Mouse (Mus musculus): Measurements from ENCODE around the gene Plekha8. TPM values are rescaled to one million over a fixed set of nuclear protein-coding genes. Genes with fewer than 3 reads are reported as not detected.

Gene Plekha8
- total RNA-seq, 2 experiments from 2014 or later, result 9.5 to 12.3 TPM

DNA sequence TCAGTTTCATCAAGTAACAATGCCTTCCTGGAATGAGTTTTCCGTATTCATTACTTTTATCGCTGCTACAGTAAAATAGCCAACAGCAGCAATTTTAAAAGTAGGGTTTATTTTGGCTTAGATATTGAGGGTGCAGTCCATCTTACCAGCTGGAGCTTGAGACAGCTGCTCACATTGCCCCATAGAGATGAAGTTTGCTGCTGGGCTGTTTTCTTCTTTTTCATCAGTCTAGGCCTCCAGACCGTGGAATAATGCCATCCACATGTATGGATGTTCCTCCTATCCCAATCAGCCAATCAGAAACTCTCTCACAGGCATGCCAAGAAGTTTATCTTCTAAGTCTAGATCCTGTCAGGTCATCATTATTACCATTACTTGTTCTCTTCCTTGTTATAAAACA is 45.0 kb downstream of the Plekha8 start:
- no peak for DNase-seq (ENCODE audit: low spot score in 2 of 2)

DNA sequence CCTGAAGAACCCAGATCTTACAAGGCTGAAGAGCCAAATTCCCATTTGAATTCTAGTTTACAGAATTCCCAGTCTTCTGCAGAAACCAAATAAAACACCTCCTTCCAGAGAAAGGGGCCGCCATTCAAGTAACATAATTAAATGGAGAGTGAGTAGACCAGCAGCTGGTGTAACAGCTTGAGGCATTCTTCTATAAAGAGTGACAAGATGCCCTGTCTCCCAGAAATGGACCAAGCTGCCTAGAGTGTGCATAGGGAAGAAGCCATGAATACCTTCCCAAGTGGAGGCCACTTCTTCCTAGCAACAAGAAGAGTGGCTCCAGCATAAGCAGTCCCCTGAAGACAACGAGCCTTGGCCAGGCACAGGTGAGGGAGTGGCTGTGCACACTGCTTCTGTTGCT is 47.0 kb downstream of the Plekha8 start:
- no peak for DNase-seq (ENCODE audit: low spot score in 2 of 2)

DNA sequence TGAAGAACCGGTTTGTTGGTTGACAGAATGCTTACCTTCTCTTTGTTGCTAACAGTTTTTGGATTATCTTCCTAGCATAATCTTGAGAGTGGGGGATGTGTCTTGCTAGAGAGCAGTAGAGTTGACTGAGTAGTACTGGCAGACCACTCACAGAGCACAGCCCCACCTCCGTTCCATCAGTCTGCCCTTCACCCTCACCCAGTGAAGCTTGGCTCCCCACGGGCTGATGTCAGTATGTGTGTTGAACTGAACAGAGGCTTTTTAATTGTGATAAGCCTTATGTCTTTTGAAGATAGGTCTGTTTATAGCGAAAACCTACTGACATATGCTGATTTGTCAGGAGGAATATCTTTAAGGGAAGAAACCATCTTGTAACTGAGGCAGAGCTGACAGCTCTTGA is 48.3 kb downstream of the Plekha8 start:
- DNase-seq (ENCODE audit: low spot score in 2 of 2), result no peak

DNA sequence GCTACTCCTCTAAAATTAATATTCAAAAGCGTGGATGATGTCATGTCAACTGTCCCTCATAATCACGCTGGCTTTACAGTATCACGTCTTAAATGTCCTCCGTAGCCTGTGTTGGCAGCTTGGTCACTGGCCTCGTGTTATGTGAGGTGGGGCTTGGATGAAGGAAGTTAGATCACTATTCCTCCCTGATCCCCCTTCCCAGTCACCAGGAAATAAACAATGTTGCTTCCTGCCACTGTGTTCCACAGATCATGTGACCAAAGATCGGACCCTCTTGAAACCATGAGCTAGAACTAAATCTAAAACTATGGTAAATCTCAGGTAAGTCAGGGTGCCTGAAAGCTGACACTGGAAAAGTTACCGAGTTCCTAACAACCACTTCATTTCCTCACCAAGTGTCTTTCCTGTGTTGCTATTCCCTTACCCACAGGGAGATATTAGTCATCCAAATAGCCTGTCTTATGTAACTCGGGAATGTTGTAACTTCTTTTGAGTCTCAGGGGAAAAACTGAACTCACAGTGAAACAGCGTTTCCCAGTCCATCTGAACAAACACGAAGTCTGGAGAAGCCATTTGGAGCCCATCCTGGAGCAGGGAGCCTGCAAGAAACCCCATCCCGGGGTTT is 60.7 kb downstream of the Plekha8 start:
- no peak for DNase-seq (ENCODE audit: low spot score in 2 of 2)

DNA sequence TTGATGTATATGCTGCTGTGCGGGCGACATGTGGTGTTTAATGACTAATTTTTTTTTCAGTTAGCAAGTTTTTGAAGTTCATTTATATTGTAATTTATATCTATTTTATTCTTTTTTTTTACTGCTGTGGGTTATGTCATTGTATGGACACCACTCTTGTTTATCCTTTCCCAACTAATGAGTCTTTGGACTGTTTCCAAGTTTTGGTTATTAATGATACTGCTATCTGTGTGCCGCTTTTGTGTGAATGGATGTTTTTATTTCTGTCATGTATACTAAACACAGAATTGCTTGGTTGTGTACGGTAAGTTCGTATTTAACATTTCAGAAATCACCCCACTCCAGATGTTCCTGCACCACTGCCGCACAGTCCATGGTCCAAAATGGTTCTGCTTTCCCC is 63.0 kb downstream of the Plekha8 start:
- no peak for DNase-seq (ENCODE audit: low spot score in 2 of 2)

DNA sequence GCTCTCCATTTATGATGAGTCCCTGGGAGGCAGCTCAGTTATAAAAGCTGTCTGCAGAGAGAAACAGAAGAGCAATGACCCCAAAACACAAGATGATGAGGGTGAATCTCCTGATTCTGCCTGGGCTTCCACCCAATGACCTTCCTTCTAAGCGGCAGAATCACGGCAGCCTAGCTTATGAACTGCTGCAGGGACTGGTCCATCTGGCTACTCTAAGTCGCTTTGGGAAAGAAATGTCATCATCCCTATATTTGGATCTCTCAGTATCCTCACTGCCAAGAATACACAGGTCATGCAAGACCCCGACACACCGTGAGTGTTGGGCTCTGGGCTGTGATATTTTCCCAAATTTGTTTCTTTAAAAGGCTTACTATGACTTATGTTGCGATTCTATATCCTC is 75.0 kb downstream of the Plekha8 start:
- DNase-seq (ENCODE audit: low spot score in 2 of 2), result no peak

DNA sequence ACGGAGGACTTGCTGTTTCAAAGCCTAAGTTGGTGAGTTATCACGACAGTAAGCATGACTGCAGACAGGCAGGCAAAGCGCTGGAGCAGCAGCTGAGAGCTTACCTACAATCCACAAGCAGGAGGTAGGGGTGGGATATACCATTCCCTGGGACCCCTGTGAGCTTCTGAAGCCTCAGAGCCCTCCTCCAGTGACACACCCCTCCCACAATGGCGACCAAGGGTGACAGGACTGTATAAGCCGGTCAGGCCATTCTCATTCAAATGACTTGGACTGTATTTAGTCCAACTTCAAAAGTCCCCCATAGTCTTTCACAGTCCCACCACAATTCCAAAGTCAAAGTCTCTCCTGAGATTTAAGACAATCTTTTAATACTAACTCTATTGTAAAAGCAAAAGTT is 78.0 kb downstream of the Plekha8 start:
- no peak for DNase-seq (ENCODE audit: low spot score in 2 of 2)

DNA sequence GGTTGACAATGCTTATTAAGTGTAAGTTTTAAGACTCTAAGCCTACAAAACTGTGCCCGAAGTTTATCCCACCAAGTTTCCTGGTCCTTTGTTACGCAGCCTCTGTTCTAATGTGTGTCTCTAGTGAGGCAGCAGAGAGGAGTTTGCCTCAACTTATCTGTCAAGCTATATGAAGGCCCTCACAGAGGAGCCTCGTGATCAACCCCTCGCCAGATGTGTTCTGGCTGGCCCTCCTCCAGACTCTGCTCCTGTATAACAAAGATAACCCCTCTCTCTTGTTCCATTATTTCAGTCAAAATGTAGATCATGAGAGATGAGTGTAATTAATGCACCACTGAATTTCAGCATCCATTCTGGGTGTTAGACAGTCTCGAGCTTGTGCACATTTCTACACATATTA is 84.8 kb downstream of the Plekha8 start:
- no peak for DNase-seq (ENCODE audit: low spot score in 2 of 2)

DNA sequence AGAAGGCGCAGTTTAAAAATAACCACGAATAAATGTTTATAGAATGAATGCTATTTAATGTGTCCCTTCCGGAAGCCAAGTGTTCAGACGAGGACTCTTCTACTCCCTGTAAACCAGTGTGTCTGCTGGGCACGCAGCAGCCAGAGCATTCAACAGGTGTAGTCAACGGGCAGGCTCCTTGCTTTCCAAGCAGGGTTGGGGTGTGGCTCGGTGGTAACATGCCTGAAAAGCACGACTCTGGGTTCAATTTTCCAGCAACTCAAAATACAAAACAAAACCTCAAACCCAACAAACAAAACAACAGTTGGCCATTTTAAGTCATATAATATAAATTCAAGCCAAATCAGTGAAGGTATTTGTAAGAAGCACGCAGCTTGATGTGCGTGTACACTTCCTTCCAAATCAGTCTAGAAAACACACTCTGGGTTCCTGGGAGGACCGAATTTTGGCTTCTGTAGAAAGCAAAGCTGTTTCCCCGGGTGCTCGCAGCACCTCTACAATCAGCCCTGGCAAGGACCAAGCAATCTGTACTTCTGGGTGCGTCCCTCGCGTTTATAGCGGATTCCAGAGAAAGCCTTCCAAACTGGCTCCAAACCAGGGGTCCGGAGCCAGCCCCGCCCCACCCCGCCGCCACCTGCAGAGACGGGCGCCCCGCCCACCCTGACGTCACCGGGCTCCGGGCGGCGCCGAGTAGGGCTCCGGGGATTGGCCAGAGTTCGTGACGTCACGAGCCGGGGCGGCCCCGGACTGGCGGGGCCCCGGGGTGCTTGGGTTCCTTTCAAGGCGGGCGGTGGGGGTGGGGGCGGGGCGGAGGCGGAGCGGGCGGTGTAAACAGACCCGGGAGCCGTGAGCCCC is 86.2 kb downstream of the Plekha8 start, which contains the start of gene Mturn:
Mturn (plus strand) TSS at position 734 of the 855 bp plus-strand sequence.
- DNase-seq (ENCODE audit: low spot score in 2 of 2), result peak; percentile 98 to 99

DNA sequence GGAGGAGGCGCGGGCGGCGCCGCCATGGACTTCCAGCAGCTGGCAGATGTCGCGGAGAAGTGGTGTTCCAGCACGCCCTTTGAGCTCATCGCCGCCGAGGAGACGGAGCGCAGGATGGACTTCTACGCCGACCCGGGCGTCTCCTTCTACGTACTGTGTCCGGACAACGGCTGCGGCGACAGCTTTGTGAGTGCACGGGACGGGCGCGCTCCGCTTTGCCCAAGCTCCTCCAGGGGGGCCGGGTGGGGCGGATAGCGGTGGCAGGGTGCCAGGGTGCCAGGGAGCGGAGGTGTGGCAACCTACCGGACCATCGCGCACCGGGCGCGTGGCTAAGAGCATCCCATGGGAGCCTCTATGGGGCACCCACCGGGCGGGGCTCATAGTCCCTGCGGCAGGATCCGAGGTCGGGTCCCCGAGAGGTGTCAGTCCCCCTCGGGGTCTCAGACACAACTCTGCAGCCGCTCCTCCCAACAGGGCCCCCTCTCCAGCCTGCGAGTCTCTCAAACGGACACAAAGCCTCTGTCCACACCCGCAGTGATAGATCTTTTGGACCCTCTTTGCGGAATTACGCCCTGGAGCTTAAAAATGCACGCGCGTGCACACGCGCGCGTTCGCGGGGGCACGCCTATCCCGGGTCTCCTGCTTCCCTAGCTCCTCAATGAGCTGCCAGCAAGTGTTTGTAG is 87.0 kb downstream of the Plekha8 start:
- peak; percentile 49 to 58 for DNase-seq (ENCODE audit: low spot score in 2 of 2)

DNA sequence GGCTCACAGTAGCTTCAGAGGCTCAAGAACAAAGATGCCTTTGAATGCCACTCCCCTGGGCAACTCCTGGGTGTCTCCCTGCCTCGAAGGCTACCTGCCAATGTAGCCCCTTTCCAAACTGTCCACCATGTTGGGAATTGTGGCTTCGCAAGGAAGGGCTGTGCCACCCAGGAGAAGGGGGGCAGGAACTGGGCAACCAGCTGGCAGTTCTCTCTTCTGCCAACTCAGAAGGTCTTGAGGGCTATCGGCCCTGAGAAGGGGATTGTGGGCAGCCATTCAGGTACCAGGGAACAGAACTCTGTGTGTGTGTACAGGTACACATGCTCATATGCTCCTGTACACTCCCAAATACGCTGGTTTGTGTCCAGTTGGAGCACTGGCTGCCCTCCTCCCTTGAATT is 89.2 kb downstream of the Plekha8 start:
- DNase-seq (ENCODE audit: low spot score in 2 of 2), result no peak

DNA sequence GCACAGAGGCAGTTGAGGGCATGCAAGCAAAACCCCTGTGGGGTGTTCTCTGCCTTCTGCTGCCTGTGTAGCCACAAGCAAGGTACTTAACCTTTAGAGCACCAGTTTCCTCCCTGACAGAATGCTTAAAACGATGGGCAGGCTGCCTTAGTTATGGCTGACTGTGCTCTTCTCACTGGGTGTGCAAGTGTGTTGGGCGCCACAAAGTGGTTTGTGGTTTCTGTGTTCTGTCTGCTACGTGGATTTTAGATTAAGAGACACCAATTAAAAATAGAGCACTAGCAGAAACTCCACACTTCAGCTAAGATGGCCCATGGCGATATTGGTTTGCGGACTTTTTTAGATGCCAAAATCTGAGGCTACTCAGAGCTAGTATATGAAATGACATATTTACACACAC is 90.2 kb downstream of the Plekha8 start:
- no peak for DNase-seq (ENCODE audit: low spot score in 2 of 2)

DNA sequence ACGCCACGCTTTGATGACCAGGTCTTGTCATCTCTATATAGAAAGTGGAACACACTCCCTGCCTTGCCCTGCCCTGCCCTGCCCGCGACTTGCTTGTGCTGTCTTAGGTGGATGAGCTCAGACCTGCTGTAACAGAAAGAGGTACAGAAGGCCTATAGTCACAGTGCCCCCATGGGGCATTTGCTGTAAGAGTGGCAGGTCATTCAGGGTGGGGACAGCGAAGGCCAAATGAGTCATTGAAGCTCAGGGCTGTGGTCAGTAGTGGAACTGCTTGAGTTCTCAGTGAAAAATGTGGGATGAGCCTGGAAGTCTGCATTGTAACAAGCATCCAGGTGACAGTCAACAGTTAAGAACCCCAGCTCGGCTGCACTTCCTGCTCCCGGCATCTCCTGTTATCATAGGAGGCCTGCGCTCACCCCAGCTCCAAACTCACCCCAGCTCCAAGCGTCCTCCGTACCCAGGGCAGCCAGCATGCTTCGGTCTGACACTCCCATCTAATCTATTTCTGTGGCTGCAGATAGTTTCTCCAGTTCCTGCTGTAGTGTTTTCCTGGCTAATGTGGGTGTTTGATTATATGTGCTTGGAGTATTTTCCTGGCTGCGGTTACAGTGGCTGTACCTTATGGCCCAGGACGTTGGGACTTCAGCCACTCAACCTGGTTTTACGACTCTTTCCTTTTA is 90.9 kb downstream of the Plekha8 start:
- DNase-seq (ENCODE audit: low spot score in 2 of 2), result no peak

DNA sequence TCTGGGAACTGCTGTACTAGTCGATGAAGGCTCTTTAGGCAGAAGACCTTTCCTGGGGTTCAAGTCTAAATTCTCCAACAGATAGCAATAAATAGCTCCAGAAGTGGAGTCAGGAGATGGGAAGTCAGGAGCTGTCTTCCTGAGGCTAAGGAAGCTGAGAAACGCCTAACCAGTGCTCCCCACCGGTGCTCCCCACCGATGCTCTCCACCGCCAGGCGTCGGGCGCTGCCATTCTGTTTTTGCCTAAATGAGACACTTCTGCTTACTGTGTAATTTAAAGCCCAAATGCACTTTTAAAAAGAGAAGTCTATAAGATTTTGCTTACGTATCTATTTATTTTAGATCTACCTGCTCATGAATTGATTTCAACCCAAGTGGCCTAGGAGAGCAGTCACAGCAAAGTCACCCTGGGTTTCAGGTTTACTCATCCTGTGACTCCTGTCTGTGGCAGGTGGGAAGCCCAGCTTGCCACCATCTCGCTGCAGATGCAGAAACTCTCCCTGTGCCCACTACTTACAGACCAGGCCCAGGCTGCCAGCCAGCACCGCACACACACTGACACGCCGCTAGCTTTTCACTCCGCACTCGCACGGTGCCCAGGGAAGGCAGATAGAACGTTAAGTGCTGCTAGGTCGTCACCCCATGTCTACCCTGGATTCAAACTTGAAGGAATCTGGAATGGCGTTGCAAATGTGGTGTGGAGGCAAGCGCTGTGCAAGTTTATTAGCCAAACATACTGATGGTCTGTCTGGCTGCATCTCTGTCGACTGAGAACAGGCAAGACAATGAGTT is 92.2 kb downstream of the Plekha8 start:
- DNase-seq (ENCODE audit: low spot score in 2 of 2), result no peak

DNA sequence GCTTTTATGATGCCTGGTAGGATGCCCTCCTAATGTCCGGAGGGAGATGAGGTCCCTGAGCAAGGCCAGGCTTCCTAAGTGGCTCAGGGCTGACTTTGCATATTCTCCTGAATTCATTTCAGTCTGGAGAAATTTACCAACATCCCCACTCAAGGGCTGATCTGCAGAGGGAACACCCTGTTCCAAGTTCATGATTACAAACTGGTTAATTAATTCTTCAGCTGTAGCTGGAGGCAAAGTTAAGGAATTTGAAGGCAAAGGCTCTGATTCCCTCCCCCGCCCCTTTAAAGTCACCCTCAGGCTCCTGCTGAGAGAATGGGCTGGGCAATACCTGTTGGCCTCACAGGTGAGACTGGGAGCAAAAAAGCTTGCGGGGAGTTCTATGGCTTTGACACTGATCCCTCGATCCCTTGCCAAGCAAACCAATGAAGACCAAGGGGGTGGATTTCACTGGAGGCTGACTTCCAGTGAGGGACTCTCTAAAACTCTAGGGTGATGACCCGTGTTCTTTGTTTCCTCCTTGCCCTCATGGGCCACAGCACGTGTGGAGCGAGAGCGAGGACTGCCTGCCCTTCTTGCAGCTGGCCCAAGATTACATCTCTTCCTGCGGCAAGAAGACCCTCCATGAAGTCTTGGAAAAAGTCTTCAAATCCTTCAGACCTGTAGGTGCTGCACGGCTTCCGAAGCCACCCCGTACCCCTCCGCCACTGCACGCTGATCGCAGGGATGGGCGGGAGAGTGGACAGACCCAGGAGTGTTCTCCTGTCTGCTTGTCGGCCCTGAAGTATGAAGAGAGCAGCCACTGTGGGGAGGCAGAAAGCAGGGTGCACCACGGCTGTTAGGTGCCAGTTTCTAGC is 93.8 kb downstream of the Plekha8 start:
- DNase-seq (ENCODE audit: low spot score in 2 of 2), result no peak

DNA sequence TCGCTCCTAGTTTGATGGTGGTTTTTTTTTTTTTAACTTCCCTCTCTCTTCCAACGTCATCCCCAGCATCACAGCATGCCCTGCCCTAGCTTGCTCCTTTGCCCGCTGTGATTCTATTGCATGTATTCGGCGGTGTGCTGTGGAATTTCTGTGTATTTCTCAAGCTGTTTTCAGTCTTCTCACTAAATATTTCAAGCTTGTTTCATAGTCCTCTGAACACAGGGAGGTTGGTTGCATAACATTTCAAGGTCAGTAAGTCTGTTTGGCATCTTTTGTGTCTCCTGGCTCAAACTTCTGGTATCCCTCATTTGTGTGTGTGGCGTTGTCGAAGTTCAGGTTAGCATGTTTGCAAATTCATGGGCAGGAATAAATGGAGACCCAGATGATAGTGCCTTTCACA is 94.8 kb downstream of the Plekha8 start:
- no peak for DNase-seq (ENCODE audit: low spot score in 2 of 2)

DNA sequence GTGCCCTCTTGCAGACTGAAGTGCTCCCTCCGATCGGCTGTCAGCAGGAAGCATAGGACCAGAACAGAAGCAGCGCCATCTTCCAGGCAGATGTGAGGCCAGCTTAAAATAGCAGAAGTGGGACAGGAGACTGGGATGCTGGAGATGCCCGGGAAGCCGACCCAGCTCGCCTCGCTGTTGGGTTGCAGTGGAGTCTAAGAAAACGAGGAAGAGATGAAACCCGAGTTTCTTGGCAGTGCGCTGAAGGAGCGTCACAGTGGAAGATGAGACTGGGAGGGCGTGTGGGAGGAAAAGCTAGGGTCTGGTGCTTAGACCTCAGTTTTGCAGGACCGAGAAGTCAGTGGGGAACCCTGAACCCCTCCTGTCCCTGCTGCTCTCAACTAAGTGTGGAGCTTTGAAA is 95.9 kb downstream of the Plekha8 start:
- DNase-seq (ENCODE audit: low spot score in 2 of 2), result no peak

DNA sequence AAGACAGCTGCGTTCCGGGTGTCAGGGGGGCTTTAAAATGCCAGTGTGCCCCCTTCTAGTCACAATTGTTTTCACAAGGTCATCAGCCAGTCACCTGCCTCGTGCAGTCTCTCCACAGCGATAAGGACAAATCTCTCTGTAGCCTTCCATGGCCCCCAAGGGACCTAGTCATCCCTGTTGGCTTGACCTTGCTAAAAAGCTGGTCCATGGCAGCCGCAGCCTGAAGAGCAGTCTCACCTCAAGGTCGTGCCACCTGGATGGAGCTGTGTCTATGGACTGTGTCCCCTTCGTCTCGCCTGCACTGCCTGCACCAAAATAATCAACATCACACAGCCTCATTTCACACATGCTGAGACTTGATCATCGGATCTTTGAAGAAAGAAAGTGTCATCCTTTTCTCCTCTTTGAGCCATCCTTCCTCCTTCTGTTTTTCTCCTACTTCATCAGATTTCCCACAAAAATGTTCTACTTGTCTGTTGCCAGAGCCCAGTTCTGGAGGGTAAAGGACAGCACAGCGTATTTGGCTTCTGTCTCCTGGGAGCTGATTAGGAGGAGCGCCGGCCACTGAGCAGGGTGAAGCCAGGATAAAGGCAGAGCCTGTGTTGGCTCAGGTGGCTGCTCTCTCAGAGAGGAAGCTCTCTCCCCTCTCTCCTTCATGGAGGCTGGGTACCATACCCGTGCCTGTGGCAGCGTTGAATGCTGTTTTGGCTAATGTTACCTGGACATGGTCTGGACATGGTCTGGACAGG is 96.6 kb downstream of the Plekha8 start:
- no peak for DNase-seq (ENCODE audit: low spot score in 2 of 2)

DNA sequence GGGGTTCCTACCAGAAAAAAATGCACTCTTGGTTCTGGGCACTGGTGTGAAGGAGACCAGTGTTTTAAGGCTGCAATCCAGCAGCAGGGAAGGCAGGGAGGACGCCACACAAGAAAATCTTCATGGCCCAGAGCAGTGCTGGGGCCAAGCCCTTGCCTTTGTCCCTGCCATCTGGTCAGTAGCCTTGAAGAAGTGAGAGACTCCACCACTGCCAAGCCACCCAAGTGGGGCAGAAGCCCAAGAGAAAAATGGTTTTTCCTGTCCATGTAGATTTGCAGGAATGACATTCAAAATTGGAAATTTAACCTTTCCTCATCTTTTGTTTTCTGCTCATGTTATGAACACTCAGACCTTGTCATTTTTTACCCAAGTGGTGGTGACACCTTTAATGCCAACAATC is 97.3 kb downstream of the Plekha8 start:
- no peak for DNase-seq (ENCODE audit: low spot score in 2 of 2)

Data from layer of hippocampus, postnatal 10 days (tissue).